Mouse (Mus musculus) testis, adult 2 months (tissue): ENCODE measurements around the gene Npy5r. TPM values are rescaled to one million over a fixed set of nuclear protein-coding genes. Genes with fewer than 3 reads are reported as not detected.

Source experiments
- H3K27ac ChIP-seq: fragments of 200-500 bp; 2 replicates; pipeline ENCODE4 v1.5.1; 2012; ENCODE audit warnings: low read depth, low read length; ENCODE audit not compliant: control insufficient read depth, insufficient read depth
- H3K27me3 ChIP-seq: fragments of 200-500 bp; 2 replicates; pipeline ENCODE4 v1.6.1; 2012; ENCODE audit warnings: mild to moderate bottlenecking, low read length, moderate library complexity; ENCODE audit not compliant: control insufficient read depth, insufficient read depth
- H3K36me3 ChIP-seq: fragments of 200-500 bp; 2 replicates; pipeline ENCODE4 v1.6.1; 2012; ENCODE audit warnings: mild to moderate bottlenecking, low read length; ENCODE audit not compliant: control insufficient read depth, insufficient read depth
- H3K4me1 ChIP-seq: fragments of 200-500 bp; 2 replicates; pipeline ENCODE4 v1.6.1; 2012; ENCODE audit warnings: low read length; ENCODE audit not compliant: control insufficient read depth, insufficient read depth
- H3K4me3 ChIP-seq: fragments of 200-500 bp; 2 replicates; pipeline ENCODE4 v1.5.1; 2012; ENCODE audit warnings: low read depth, mild to moderate bottlenecking, low read length, moderate library complexity, mixed read lengths; ENCODE audit not compliant: control insufficient read depth
- CTCF ChIP-seq: fragments of 200-500 bp; IDR thresholded peaks from 2 replicates; pipeline ENCODE4 v1.5.1; 2012; ENCODE audit warnings: low read depth, mild to moderate bottlenecking, inconsistent platforms, low read length, moderate library complexity; ENCODE audit not compliant: control insufficient read depth, insufficient read depth, insufficient replicate concordance
- POLR2A ChIP-seq: fragments of 200-500 bp; IDR thresholded peaks from 2 replicates; pipeline ENCODE4 v1.6.1; 2012; ENCODE audit warnings: low read depth, mild to moderate bottlenecking, inconsistent platforms, low read length, moderate library complexity; ENCODE audit not compliant: control insufficient read depth
- polyA plus RNA-seq: library from polyadenylated mRNA; depleted of rRNA; stranded (reverse); fragments of >200 nt; gene quantifications from 2 replicates; pipeline ENCODE4 v1.2.3, GENCODE M21; 2012; rRNA removed

Npy5r gene
- polyA plus RNA-seq, result not detected in 2 replicates

DNA sequence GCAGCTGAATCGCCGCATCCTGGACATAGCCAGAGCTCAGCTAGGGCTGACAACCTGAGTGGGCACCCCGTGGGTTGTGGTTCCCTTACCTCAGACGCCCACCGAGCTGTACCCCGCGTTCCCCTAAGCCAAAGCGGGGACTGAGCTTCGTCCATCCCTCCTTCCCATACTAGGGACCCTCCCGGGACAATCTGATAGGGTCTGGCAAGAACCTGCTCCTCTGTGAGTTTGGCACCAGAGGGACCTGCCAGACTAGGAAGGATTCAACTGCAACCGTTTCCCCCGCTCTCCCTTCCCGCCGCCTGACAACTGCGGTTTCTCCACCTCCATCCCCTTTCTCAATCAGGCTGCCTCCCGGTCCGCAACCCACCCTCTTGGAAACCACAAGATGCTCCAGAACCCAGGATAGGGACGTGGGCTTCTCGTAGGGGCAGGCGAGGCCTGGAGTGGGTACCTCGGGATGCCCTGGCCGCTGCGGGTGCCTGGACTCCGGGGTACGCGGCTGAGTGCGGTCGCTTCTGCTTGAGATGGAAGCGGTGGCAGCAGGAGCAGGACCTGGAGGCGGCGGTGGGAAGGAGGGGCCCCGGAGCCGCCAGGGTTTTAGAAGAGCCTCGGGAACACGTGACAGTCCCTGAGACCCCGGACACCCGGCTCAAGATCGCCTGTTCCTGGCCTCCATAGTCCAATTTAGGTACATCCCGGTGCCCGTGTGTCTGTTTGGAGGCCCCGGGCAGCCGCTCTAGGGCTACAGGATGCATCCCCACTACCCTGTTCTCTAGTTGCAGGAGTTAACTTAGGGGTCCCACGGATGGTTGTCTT, at the start of gene Npy5r:
Npy5r (minus strand) TSS at position 618 of the 819 bp plus-strand sequence.
- H3K4me3 ChIP-seq, result no peak within 1 kb of the TSS; the same call in 1 of the 2 replicates
- H3K27ac ChIP-seq, result no peak within 1 kb of the TSS
- peaks cover 2% of the 10 kb centered on the region; the same call in 1 of the 2 replicates for H3K4me1 ChIP-seq
- H3K36me3 ChIP-seq, result no peaks in the 10 kb centered on the region
- TF ChIP-seq POLR2A, result no peak
- TF ChIP-seq CTCF, result no peak
- H3K27me3 ChIP-seq, result peaks cover 3% of the 10 kb centered on the region

DNA sequence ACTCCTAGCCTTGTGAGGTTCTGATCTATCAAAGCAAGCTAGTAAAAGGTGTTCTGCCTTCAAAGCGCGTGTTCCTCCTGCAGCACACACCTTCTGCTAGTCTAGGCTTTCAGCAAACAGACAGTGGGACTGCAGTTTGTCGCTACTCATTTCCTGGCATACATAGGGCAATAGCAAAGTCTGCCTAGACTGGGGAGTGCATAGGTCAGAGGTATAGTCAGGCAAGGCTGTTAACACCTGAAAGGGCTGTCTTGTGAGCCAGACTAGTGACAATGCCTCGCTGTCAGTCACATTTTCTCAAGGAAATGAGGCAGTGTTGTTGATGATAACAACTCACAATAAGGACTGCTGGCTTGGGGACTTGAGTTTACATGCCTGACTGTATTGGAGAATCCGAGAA, 44.0 kb upstream of the Npy5r start:
- H3K36me3 ChIP-seq, result no peaks in the 10 kb centered on the region
- TF ChIP-seq POLR2A, result no peak
- no peak for TF ChIP-seq CTCF

DNA sequence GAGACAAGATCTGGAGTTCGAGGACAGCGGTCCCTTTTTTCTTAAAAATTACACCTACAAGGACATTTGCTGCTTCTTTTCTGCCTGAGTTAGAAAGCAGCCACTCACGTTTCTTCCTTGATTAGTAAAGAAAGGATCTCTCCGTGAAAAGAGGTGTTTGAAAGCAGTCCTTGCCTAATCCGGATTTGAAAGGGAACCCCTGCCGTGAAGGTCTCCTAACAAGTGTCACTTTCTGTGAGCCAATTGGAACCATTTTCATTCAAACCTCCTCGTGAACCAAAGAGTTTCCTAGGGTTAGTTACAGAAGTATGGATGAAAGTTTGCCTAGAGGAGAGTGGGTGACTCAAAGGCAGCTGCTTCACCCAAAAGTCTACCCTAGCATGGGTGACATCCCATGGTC, 41.5 kb upstream of the Npy5r start:
- Histone ChIP-seq H3K4me1 (no peaks in the 10 kb centered on the region; the same call in 1 of the 2 replicates), H3K4me3 (no peak overlapping the region), H3K36me3 (no peaks in the 10 kb centered on the region), H3K27me3 (no peaks in the 10 kb centered on the region), H3K27ac (no peak overlapping the region)
- no peak for TF ChIP-seq CTCF
- TF ChIP-seq POLR2A, result no peak

More for the DNA sequence above, 44.0 kb upstream of the Npy5r start:
- Histone ChIP-seq H3K4me1 (no peaks in the 10 kb centered on the region; the same call in 1 of the 2 replicates), H3K27ac (no peak overlapping the region), H3K27me3 (no peaks in the 10 kb centered on the region), H3K4me3 (no peak overlapping the region)

DNA sequence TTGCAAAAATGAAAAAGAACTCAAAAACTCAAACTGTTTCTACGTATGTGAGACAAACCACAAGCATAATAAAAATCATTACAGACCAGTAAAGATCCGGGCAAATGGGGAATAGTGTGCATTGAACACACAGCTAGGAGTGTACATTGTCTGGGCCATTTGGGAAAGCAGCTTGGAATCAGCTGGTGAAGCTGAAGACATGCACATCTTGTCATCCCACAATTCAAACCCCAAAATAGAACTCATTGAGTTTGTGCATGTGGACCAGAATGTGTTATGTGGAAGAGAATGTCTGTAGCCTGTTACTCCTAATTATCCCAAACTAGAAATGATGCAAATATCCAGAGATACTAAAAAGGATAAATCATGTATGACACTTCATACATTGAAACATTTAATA, 34.9 kb upstream of the Npy5r start:
- no peak overlapping the region for H3K27ac ChIP-seq
- no peak overlapping the region for H3K4me3 ChIP-seq
- TF ChIP-seq POLR2A, result no peak
- TF ChIP-seq CTCF, result no peak
- no peaks in the 10 kb centered on the region for H3K27me3 ChIP-seq
- H3K36me3 ChIP-seq, result no peaks in the 10 kb centered on the region
- H3K4me1 ChIP-seq, result no peaks in the 10 kb centered on the region

DNA sequence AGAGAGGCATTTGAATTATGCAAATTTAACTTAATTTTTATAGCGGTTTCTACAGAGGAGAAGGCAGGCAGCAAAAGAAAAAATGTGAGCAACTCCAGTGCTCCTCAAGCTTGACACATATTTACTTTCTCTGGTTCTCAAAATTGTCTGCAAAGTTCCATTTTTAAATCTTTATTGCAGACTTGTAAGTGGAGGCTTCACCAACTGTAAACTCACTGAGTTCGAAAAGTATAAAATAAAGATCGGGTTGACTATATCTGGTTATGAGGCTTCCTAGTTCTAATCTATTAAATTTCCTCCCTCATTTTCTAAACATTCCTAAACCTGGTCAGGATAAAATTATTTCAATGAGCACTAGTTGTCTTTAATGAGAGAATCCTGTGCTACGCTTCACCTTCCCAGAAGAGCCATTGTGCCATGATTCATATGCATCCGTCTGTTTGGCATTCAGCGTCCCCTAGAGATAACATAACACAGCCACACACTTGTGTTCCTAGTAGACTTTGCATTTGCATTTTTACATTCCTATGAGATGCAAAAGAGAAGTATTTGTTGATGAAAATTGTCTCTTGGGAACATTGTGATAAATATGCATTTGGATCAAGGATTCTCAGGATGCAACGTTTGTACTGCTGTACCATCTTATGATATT, 26.5 kb upstream of the Npy5r start:
- Histone ChIP-seq H3K27me3 (no peaks in the 10 kb centered on the region), H3K27ac (no peak overlapping the region), H3K4me3 (no peak overlapping the region), H3K4me1 (no peaks in the 10 kb centered on the region), H3K36me3 (no peaks in the 10 kb centered on the region)
- TF ChIP-seq POLR2A, result no peak
- no peak for TF ChIP-seq CTCF

DNA sequence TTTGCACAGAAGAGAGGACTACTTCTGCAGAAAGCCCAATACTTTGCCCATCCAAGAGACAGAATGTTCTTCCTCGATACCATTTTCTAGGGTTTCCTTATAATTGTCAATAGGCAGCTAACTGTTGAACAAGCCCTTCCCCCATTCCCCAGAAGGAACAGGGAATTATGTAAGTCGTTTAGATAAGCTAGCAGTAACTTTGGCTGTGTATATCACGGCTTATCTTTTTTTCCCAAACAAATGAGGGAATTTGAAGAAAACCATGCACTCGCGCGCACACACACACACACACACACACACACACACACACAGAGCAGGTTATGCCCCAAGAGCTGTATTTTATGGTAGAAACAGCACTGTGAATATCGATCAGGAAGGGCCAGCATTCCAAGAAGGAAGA, 10.9 kb upstream of the Npy5r start:
- no peak for TF ChIP-seq CTCF
- no peak for TF ChIP-seq POLR2A
- Histone ChIP-seq H3K36me3 (no peaks in the 10 kb centered on the region), H3K27me3 (no peaks in the 10 kb centered on the region), H3K4me1 (no peaks in the 10 kb centered on the region; the same call in 1 of the 2 replicates), H3K4me3 (no peak overlapping the region), H3K27ac (no peak overlapping the region)

DNA sequence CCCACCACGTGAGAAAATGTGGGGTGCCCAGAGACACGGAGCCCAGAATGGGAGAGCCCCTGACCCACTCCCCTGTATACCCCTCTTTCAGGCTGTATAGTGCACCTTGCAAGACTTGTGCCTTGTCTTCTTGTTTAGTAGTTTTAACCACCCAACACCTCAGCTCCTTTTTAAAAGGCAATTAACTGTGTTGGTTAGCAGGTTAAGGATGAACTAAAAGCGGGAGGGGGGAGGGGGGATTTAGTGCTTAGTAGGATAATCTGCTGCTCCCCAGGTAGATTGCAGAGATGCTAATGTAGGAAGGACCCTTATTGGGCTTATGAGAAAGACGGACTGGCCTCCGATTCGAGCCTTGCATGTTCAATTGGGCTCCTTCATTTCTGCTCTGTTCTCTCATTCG, 10.1 kb upstream of the Npy5r start:
- TF ChIP-seq POLR2A (no peak), CTCF (no peak)
- H3K36me3 ChIP-seq, result no peaks in the 10 kb centered on the region
- no peak overlapping the region for H3K4me3 ChIP-seq
- H3K27me3 ChIP-seq, result no peaks in the 10 kb centered on the region
- no peaks in the 10 kb centered on the region; the same call in 1 of the 2 replicates for H3K4me1 ChIP-seq
- no peak overlapping the region for H3K27ac ChIP-seq
